Mouse (Mus musculus) testis, adult 2 months (tissue): ENCODE measurements around the gene Ift81. TPM values are rescaled to one million over a fixed set of nuclear protein-coding genes. Genes with fewer than 3 reads are reported as not detected.

Source experiments
- H3K27ac ChIP-seq: fragments of 200-500 bp; 2 replicates; pipeline ENCODE4 v1.5.1; 2012; ENCODE audit warnings: low read depth, low read length; ENCODE audit not compliant: control insufficient read depth, insufficient read depth
- H3K27me3 ChIP-seq: fragments of 200-500 bp; 2 replicates; pipeline ENCODE4 v1.6.1; 2012; ENCODE audit warnings: mild to moderate bottlenecking, low read length, moderate library complexity; ENCODE audit not compliant: control insufficient read depth, insufficient read depth
- H3K36me3 ChIP-seq: fragments of 200-500 bp; 2 replicates; pipeline ENCODE4 v1.6.1; 2012; ENCODE audit warnings: mild to moderate bottlenecking, low read length; ENCODE audit not compliant: control insufficient read depth, insufficient read depth
- H3K4me1 ChIP-seq: fragments of 200-500 bp; 2 replicates; pipeline ENCODE4 v1.6.1; 2012; ENCODE audit warnings: low read length; ENCODE audit not compliant: control insufficient read depth, insufficient read depth
- H3K4me3 ChIP-seq: fragments of 200-500 bp; 2 replicates; pipeline ENCODE4 v1.5.1; 2012; ENCODE audit warnings: low read depth, mild to moderate bottlenecking, low read length, moderate library complexity, mixed read lengths; ENCODE audit not compliant: control insufficient read depth
- CTCF ChIP-seq: fragments of 200-500 bp; IDR thresholded peaks from 2 replicates; pipeline ENCODE4 v1.5.1; 2012; ENCODE audit warnings: low read depth, mild to moderate bottlenecking, inconsistent platforms, low read length, moderate library complexity; ENCODE audit not compliant: control insufficient read depth, insufficient read depth, insufficient replicate concordance
- POLR2A ChIP-seq: fragments of 200-500 bp; IDR thresholded peaks from 2 replicates; pipeline ENCODE4 v1.6.1; 2012; ENCODE audit warnings: low read depth, mild to moderate bottlenecking, inconsistent platforms, low read length, moderate library complexity; ENCODE audit not compliant: control insufficient read depth
- polyA plus RNA-seq: library from polyadenylated mRNA; depleted of rRNA; stranded (reverse); fragments of >200 nt; gene quantifications from 2 replicates; pipeline ENCODE4 v1.2.3, GENCODE M21; 2012

Gene Ift81
- polyA plus RNA-seq, 1 experiment: 30.8 TPM

DNA sequence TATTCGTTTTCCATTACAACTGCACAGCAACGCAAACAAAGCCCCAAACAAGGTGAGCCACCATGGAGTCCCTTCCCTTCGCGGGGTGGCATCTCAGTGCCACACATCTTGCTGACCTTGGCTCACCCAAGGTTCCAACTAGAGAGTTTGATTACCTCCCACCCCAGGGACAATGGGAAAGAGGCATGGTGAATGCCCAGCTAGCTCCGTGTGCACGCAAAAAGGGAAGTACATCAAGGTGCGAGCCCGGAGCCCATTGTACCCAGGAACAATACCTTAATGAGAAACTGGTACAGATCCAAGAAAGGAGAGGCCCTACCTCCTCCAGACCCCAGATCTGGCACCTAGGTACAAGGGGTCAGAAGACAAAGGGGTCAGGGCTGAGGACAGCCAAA lies 100.2 kb downstream of the Ift81 start:
- TF ChIP-seq CTCF (no peak), POLR2A (no peak)
- H3K27ac ChIP-seq: no peak overlapping the region
- H3K4me3 ChIP-seq: peak overlapping the region; percentile 77
- H3K27me3 ChIP-seq: no peaks in the 10 kb centered on the region
- H3K4me1 ChIP-seq: peaks cover 22% of the 10 kb centered on the region
- no peaks in the 10 kb centered on the region for H3K36me3 ChIP-seq

DNA sequence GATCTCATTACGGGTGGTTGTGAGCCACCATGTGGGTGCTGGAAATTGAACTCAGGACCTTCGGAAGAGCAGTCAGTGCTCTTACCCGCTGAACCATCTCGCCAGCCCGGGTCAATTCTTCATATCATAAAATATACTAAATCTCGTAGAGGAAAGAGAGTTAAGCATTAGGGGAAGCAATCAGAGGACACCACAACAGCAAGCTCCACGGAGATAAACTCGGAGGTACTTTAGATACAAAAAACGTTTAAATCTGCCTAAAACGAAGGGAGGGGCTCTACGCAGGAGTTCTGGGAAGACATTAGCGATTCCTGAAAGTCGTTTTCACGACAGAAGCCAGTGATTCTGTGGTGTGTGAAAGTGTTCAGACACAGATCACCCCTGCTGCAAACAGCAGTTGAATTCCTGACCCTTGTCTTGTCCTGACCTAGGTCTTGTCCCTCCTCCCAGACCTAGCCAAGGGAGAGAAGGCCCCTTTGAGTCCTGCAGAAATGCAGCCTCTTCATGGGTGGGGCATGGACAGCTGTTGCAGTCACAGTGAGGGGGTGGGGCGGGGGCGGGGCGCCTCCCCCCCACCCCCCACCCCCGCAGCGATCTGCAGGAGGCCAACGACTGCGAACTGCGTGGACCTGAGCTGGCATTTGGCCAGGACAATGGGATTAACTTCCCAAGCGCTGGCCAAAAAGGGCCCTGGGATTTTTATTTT lies 100.7 kb downstream of the Ift81 start:
- Histone ChIP-seq H3K4me1 (peaks cover 22% of the 10 kb centered on the region), H3K27ac (no peak overlapping the region; the same call in 1 of the 2 replicates), H3K4me3 (peak overlapping the region; percentile 77), H3K27me3 (no peaks in the 10 kb centered on the region), H3K36me3 (no peaks in the 10 kb centered on the region)
- TF ChIP-seq CTCF (no peak), POLR2A (peak; percentile 43; the same call in 1 of the 2 replicates)

DNA sequence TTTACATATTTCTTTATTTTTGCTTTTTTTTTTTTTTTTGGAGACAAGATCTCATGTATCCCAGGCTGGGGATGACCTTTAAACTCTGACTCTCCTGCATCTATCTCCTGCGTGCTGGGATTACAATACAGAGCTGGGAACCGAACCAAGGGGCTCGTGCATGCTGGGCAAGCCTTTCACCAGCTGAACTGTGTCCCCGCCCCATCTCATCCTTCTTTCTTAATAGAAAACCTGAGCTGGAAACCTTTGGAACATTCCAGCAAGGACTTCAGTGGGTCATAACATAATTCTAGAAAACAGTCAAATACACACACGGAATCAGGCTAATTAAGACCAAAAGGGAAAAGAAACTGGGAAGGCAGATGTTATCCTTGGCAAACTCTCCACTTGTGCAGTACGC lies 102.3 kb downstream of the Ift81 start:
- no peaks in the 10 kb centered on the region for H3K36me3 ChIP-seq
- peaks cover 22% of the 10 kb centered on the region for H3K4me1 ChIP-seq
- no peaks in the 10 kb centered on the region for H3K27me3 ChIP-seq
- no peak overlapping the region for H3K4me3 ChIP-seq
- TF ChIP-seq CTCF: no peak
- no peak for TF ChIP-seq POLR2A
- H3K27ac ChIP-seq: no peak overlapping the region

DNA sequence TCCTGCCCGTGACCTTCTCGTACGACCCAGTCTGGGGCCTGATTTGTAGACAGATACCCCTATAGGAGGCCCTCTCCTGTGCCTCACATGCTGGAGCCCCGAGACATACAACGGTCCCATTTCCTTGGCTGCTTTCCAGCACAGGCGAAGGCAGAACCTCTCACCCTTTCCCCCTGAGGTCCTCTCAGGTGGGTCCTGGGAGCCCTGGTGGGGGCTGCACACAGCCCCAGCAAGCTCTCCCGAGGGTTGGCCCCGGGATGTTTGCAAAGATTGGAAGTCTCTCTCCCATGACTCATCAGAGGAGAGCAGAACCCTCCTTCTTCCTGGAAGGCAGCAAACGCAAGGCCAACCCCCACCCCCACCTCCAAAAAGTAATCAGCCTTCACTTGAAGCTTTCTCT lies 102.9 kb downstream of the Ift81 start:
- H3K36me3 ChIP-seq: no peaks in the 10 kb centered on the region
- H3K4me1 ChIP-seq: peaks cover 22% of the 10 kb centered on the region
- TF ChIP-seq POLR2A (no peak), CTCF (no peak)
- H3K27ac ChIP-seq: no peak overlapping the region
- no peaks in the 10 kb centered on the region for H3K27me3 ChIP-seq
- no peak overlapping the region for H3K4me3 ChIP-seq

DNA sequence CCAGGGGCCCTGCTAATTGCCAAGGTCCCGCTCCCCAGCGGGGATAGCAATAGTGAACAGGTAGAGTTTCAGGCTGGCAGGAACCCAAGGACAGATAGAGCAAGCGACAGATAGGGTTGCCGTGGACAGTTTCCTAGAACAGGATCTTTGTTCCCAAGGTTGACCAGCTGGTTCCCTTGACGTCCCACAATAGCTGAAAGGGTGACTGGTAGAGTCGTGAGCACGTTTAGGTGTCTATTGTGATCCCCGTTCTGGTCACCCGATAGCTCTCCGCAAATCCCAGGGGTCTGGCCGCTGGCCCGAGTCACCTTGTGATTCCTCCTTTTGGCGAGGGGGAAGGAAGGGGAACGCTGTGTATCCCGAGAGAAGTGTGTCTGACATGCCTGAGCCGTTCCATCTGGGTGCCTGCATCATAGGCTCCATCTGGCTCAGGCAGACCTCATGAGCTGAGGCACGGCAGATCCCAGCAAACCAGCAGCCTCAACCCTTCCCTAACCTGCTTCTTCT lies 103.6 kb downstream of the Ift81 start:
- TF ChIP-seq POLR2A: no peak
- TF ChIP-seq CTCF: no peak
- Histone ChIP-seq H3K4me3 (no peak overlapping the region), H3K27me3 (no peaks in the 10 kb centered on the region), H3K36me3 (no peaks in the 10 kb centered on the region), H3K4me1 (peaks cover 20% of the 10 kb centered on the region), H3K27ac (no peak overlapping the region)

DNA sequence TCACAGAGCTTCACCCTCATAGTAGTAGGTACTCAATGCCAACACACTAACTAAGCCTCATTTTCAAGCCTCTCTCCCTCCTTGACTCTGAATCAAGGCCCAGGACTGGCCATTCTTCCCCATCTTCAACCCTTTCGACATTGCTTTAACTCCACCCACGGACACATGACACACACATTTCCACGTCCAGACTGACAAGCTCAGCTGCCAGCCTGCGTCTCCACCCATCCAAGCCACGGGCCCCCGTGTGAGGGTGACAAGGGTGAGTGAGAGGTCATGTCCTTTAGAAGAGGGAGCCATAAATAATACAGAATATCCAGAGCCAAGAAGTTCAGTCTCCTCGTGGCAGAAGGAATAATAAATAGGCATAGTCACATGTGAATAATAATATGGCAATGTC lies 104.7 kb downstream of the Ift81 start:
- Histone ChIP-seq H3K36me3 (no peaks in the 10 kb centered on the region), H3K27me3 (no peaks in the 10 kb centered on the region), H3K27ac (no peak overlapping the region), H3K4me3 (no peak overlapping the region), H3K4me1 (peaks cover 20% of the 10 kb centered on the region)
- TF ChIP-seq POLR2A (no peak), CTCF (no peak)

DNA sequence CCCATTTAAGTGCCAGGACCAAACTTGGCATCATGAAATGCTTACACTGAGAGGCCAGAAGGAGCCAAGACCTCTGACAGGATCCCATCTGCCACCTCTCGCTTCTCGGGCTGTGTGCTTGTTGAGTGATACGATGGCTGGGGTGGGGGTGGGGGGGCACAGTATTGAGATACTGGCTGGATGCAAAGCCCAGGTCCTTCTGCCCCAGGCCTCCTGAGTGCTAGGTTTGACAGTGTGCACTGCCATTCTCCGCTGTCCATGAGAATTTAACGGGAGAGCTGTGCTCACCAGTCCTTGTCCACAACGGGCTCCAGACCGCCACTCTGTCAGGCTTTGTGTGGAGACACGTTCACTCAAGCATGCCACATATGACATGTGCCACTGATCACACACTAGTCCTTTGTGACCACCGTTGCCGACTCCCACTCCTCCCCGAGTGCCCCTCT lies 105.4 kb downstream of the Ift81 start:
- Histone ChIP-seq H3K36me3 (no peaks in the 10 kb centered on the region), H3K4me3 (no peak overlapping the region), H3K4me1 (peaks cover 15% of the 10 kb centered on the region), H3K27ac (no peak overlapping the region), H3K27me3 (no peaks in the 10 kb centered on the region)
- no peak for TF ChIP-seq POLR2A
- no peak for TF ChIP-seq CTCF
